Mouse (Mus musculus) left cerebral cortex, adult 2 months (tissue): ENCODE measurements around the gene Acp2. TPM values are rescaled to one million over a fixed set of nuclear protein-coding genes. Genes with fewer than 3 reads are reported as not detected.
"Not testable (repeated sequence)": the region's sequence is repeated elsewhere in the genome, so short reads cannot be mapped to it uniquely, and the experiment has no call there.

Experiments
- DNase-seq, 2 experiments: peaks; one replicate each; pipeline ENCODE4 v3.0.0; 2021 to 2022; ENCODE audit warnings: low spot score in 2 of 2, mixed read lengths in 1 of 2; ENCODE audit errors: extremely low spot score in 1 of 2
- H3K27ac ChIP-seq: fragments of 200-600 bp; 2 replicates; pipeline ENCODE4 v1.8.1; 2022
- H3K4me3 ChIP-seq: fragments of 200-600 bp; 2 replicates; pipeline ENCODE4 v1.8.1; 2022
- CTCF ChIP-seq: fragments of 200-600 bp; IDR thresholded peaks from 2 replicates; pipeline ENCODE4 v1.8.1; 2022; ENCODE audit warnings: antibody characterized with exemption, mild to moderate bottlenecking, moderate library complexity
- intact Hi-C: fragments of 180-260 bp; cut with DNase I; formaldehyde crosslinking; loops from one replicate; pipeline ENCODE4 v1.15.1; 2025
- total RNA-seq, 2 experiments: library from RNA; stranded (reverse); gene quantifications; 2 replicates each; pipeline ENCODE4 v1.2.3; 2021

Gene Acp2
- total RNA-seq, 2 experiments from 2014 or later: 42.4 to 44.5 TPM

GRCm38 (mm10) chr2:91196577-91197001 lies 6.1 kb upstream of the Acp2 start:
- intact Hi-C loops: no loop called here
- no peak for TF ChIP-seq CTCF
- H3K27ac ChIP-seq: peak overlapping the region; percentile 64

GRCm38 (mm10) chr2:91198888-91199287 lies 3.8 kb upstream of the Acp2 start:
- no peak overlapping the region for H3K4me3 ChIP-seq
- H3K27ac ChIP-seq: no peak overlapping the region; the same call in none of the 2 replicates
- intact Hi-C loops: no loop called here
- DNase-seq: no peak
- no peak for TF ChIP-seq CTCF

More at GRCm38 (mm10) chr2:91196577-91197001, 6.1 kb upstream of the Acp2 start:
- peak in 1 of 2 experiments; percentile 32 for DNase-seq
- H3K4me3 ChIP-seq: no peak overlapping the region

- no peak for TF ChIP-seq CTCF
- H3K4me3 ChIP-seq: peak overlapping the region; percentile 74
- DNase-seq: no peak
- intact Hi-C loops: loop anchor here (1.0 to 2.0 kb wide), 3 partner anchors 21 to 133 kb away; partner anchors contain the start of genes Ddb2 and Slc39a13
- H3K27ac ChIP-seq: peak overlapping the region; percentile 96
Observed at GRCm38 (mm10) chr2:91202972-91203656, 429 bp downstream of the Acp2 start.

GRCm38 (mm10) chr2:91206254-91206775 lies 3.6 kb downstream of the Acp2 start:
- intact Hi-C loops: no loop called here
- no peak overlapping the region for H3K4me3 ChIP-seq
- no peak overlapping the region; the same call in 1 of the 2 replicates for H3K27ac ChIP-seq
- TF ChIP-seq CTCF: no peak
- DNase-seq: no peak

- no peak for DNase-seq
- intact Hi-C loops: no loop called here
- Histone ChIP-seq H3K27ac (no peak overlapping the region), H3K4me3 (no peak overlapping the region)
- peak; percentile 16 for TF ChIP-seq CTCF
Observed at GRCm38 (mm10) chr2:91213311-91213710, 10.6 kb downstream of the Acp2 start.

- no peak for DNase-seq
- H3K4me3 ChIP-seq: no peak overlapping the region
- TF ChIP-seq CTCF: no peak
- H3K27ac ChIP-seq: no peak overlapping the region; the same call in 1 of the 2 replicates
- intact Hi-C loops: no loop called here
Observed at GRCm38 (mm10) chr2:91217032-91217431, 14.3 kb downstream of the Acp2 start.

GRCm38 (mm10) chr2:91220501-91220900 lies 17.8 kb downstream of the Acp2 start:
- no peak for DNase-seq
- TF ChIP-seq CTCF: no peak
- Histone ChIP-seq H3K4me3 (no peak overlapping the region), H3K27ac (no peak overlapping the region)
- intact Hi-C loops: no loop called here

- intact Hi-C loops: loop anchor here (1.0 kb wide), 1 partner anchor 108 kb away; no protein-coding TSS in a partner anchor
- no peak for DNase-seq
- peak; percentile 51 for TF ChIP-seq CTCF
- no peak overlapping the region for H3K27ac ChIP-seq
- H3K4me3 ChIP-seq: no peak overlapping the region
Observed at GRCm38 (mm10) chr2:91223614-91224013, 20.9 kb downstream of the Acp2 start.

GRCm38 (mm10) chr2:91229735-91230134 lies 27.1 kb downstream of the Acp2 start:
- Histone ChIP-seq H3K4me3 (no peak overlapping the region), H3K27ac (peak overlapping the region; percentile 76)
- DNase-seq: peak in 1 of 2 experiments; percentile 24
- intact Hi-C loops: no loop called here
- no peak for TF ChIP-seq CTCF

- peak within 1 kb of the TSS; percentile 88 for H3K27ac ChIP-seq
- TF ChIP-seq CTCF: no peak
- DNase-seq: peak; percentile 85 to 89
- peak within 1 kb of the TSS; percentile 63 for H3K4me3 ChIP-seq
- intact Hi-C loops: loop anchor here (2.0 to 5.0 kb wide), 3 partner anchors 34 to 120 kb away; partner anchors contain the start of genes Acp2, Madd, Mybpc3 and Nr1h3
Observed at GRCm38 (mm10) chr2:91236601-91237510, 34.2 kb downstream of the Acp2 start, which contains the start of gene Ddb2. Ddb2 (minus strand) TSS chr2:91236982.

GRCm38 (mm10) chr2:91237511-91238080 lies 34.9 kb downstream of the Acp2 start:
- Histone ChIP-seq H3K4me3 (peak overlapping the region; percentile 63), H3K27ac (peak overlapping the region; percentile 88)
- TF ChIP-seq CTCF: peak; percentile 47
- intact Hi-C loops: loop anchor here (2.0 to 5.0 kb wide), 3 partner anchors 35 to 120 kb away; partner anchors contain the start of genes Acp2, Madd, Mybpc3 and Nr1h3
- not testable (repeated sequence) for DNase-seq
